Mouse (Mus musculus) lung, embryonic 14.5 days (tissue): ENCODE measurements around the gene Gna14. TPM values are rescaled to one million over a fixed set of nuclear protein-coding genes. Genes with fewer than 3 reads are reported as not detected.

ENCODE experiments used
- ATAC-seq: fragments of 200-750 bp; cut with Nextera tagmentation; 2 replicates; pipeline ENCODE4 v1.8.0; 2017; ENCODE audit warnings: mild to moderate bottlenecking, moderate TSS enrichment, moderate library complexity; ENCODE audit not compliant: insufficient read depth
- DNase-seq: peaks from one replicate; pipeline ENCODE4 v3.0.0-alpha.2; 2015
- H3K27ac ChIP-seq: fragments of 300-500 bp; sonication (generic); 2 replicates; pipeline ENCODE4 v1.5.1; 2014; ENCODE audit warnings: low read depth, mild to moderate bottlenecking, moderate library complexity
- H3K27me3 ChIP-seq: fragments of 300-500 bp; sonication (generic); 2 replicates; pipeline ENCODE4 v1.6.1; 2014; ENCODE audit warnings: low read length, control low read depth; ENCODE audit not compliant: insufficient read depth
- H3K36me3 ChIP-seq: fragments of 300-500 bp; sonication (generic); 2 replicates; pipeline ENCODE4 v1.6.1; 2014; ENCODE audit warnings: control low read depth; ENCODE audit not compliant: insufficient read depth
- H3K4me1 ChIP-seq: fragments of 300-500 bp; sonication (generic); 2 replicates; pipeline ENCODE4 v1.6.1; 2014; ENCODE audit warnings: antibody characterized with exemption, control low read depth; ENCODE audit not compliant: insufficient read depth
- H3K4me2 ChIP-seq: fragments of 300-500 bp; sonication (generic); 2 replicates; pipeline ENCODE4 v1.6.1; 2014; ENCODE audit warnings: mild to moderate bottlenecking
- H3K4me3 ChIP-seq: fragments of 300-500 bp; sonication (generic); 2 replicates; pipeline ENCODE4 v1.5.1; 2014; ENCODE audit warnings: low read depth, low read length
- H3K9ac ChIP-seq: fragments of 300-500 bp; sonication (generic); 2 replicates; pipeline ENCODE4 v1.6.1; 2014
- H3K9me3 ChIP-seq: fragments of 300-500 bp; sonication (generic); 2 replicates; pipeline ENCODE4 v1.6.1; 2016; ENCODE audit warnings: low read depth, low read length, control low read depth
- CTCF ChIP-seq: IDR thresholded peaks from 2 replicates; pipeline ENCODE4 v1.5.1; 2016; ENCODE audit warnings: antibody characterized with exemption, low read depth
- WGBS: fragments of 180-500 bp; shearing (Covaris S2); extraction: QIAGEN DNeasy Blood & Tissue Kit; methylation state at CpG from one replicate; pipeline ENCODE4 v1.1.7; 2014; 5-methylcytosine and 5-hydroxymethylcytosine counted together
- polyA plus RNA-seq: library from polyadenylated mRNA; unstranded; fragments of >200 nt; fragmentation: Nextera tagmentation; extraction: Ambion mirVana; gene quantifications from 2 replicates; pipeline ENCODE4 v1.2.1, GENCODE M21; 2014

Gna14 gene
- polyA plus RNA-seq, 1 experiment from 2014 or later, result 13.4 TPM

GRCm38 (mm10) chr19:16418086-16418663 is 17.4 kb upstream of the Gna14 start:
- Histone ChIP-seq H3K4me1 (no peaks in the 10 kb centered on the region), H3K4me2 (no peak overlapping the region), H3K27ac (no peak overlapping the region), H3K9ac (no peak overlapping the region), H3K4me3 (no peak overlapping the region), H3K9me3 (no peaks in the 10 kb centered on the region), H3K36me3 (no peaks in the 10 kb centered on the region), H3K27me3 (no peaks in the 10 kb centered on the region)
- no peak for ATAC-seq
- 76% methylated on average over 5 of the region's 5 CpGs for WGBS
- no peak for TF ChIP-seq CTCF
- no peak for DNase-seq

- WGBS, result 52% methylated on average over 2 of the region's 2 CpGs
- Histone ChIP-seq H3K36me3 (no peaks in the 10 kb centered on the region), H3K27me3 (no peaks in the 10 kb centered on the region), H3K4me3 (no peak overlapping the region), H3K4me1 (no peaks in the 10 kb centered on the region), H3K27ac (no peak overlapping the region), H3K9ac (no peak overlapping the region), H3K4me2 (no peak overlapping the region), H3K9me3 (peaks cover 6% of the 10 kb centered on the region; the same call in 1 of the 2 replicates)
- ATAC-seq (no peak), DNase-seq (no peak)
- TF ChIP-seq CTCF, result no peak
These were observed 10.0 kb upstream of the Gna14 start for GRCm38 (mm10) chr19:16425596-16425995.

GRCm38 (mm10) chr19:16431368-16431767 is 4.2 kb upstream of the Gna14 start:
- Histone ChIP-seq H3K9ac (no peak overlapping the region), H3K9me3 (peaks cover 6% of the 10 kb centered on the region; the same call in 1 of the 2 replicates), H3K27ac (no peak overlapping the region), H3K4me3 (no peak overlapping the region), H3K4me2 (no peak overlapping the region), H3K36me3 (no peaks in the 10 kb centered on the region), H3K27me3 (peaks cover 5% of the 10 kb centered on the region), H3K4me1 (peaks cover 8% of the 10 kb centered on the region; the same call in 1 of the 2 replicates)
- WGBS, result 79% methylated on average over 8 of the region's 8 CpGs
- DNase-seq (no peak), ATAC-seq (no peak)
- no peak for TF ChIP-seq CTCF

GRCm38 (mm10) chr19:16434879-16435278 is 683 bp upstream of the Gna14 start:
- Histone ChIP-seq H3K9ac (no peak overlapping the region), H3K27ac (0 out of 2 replicates have a peak overlapping the region, but pooled peaks have one; percentile 13), H3K4me1 (peaks cover 35% of the 10 kb centered on the region), H3K27me3 (peaks cover 10% of the 10 kb centered on the region), H3K9me3 (no peaks in the 10 kb centered on the region), H3K4me3 (peak overlapping the region; percentile 42), H3K4me2 (peak overlapping the region; percentile 86), H3K36me3 (no peaks in the 10 kb centered on the region)
- peak; percentile 23; the same call in 1 of the 2 replicates for ATAC-seq
- 18% methylated on average over 9 of the region's 9 CpGs for WGBS
- TF ChIP-seq CTCF, result peak; percentile 77
- DNase-seq, result peak; percentile 88

- Histone ChIP-seq H3K27ac (peak overlapping the region; percentile 8; the same call in 1 of the 2 replicates), H3K9ac (peak overlapping the region; percentile 51), H3K36me3 (no peaks in the 10 kb centered on the region), H3K9me3 (no peaks in the 10 kb centered on the region), H3K4me3 (peak overlapping the region; percentile 42), H3K4me1 (peaks cover 35% of the 10 kb centered on the region), H3K4me2 (peak overlapping the region; percentile 86), H3K27me3 (peaks cover 10% of the 10 kb centered on the region)
- DNase-seq (peak; percentile 69), ATAC-seq (peak; percentile 2; the same call in 1 of the 2 replicates)
- TF ChIP-seq CTCF, result no peak
- 3% methylated on average over 61 of the region's 61 CpGs for WGBS
These were observed 990 bp downstream of the Gna14 start for GRCm38 (mm10) chr19:16436335-16437169.

GRCm38 (mm10) chr19:16437170-16437483 is 1.6 kb downstream of the Gna14 start:
- H3K9me3 ChIP-seq, result no peaks in the 10 kb centered on the region
- H3K4me3 ChIP-seq, result peak overlapping the region; percentile 42
- DNase-seq (peak; percentile 23), ATAC-seq (no peak)
- no peak overlapping the region; the same call in 1 of the 2 replicates for H3K27ac ChIP-seq
- 60% methylated on average over 4 of the region's 4 CpGs for WGBS
- H3K9ac ChIP-seq, result no peak overlapping the region
- H3K27me3 ChIP-seq, result peaks cover 10% of the 10 kb centered on the region
- H3K4me1 ChIP-seq, result peaks cover 35% of the 10 kb centered on the region
- H3K4me2 ChIP-seq, result peak overlapping the region; percentile 86
- TF ChIP-seq CTCF, result no peak
- no peaks in the 10 kb centered on the region for H3K36me3 ChIP-seq

GRCm38 (mm10) chr19:16437906-16438305 is 2.3 kb downstream of the Gna14 start:
- Histone ChIP-seq H3K4me2 (peak overlapping the region; percentile 86), H3K27ac (peak overlapping the region; percentile 44), H3K4me3 (0 out of 2 replicates have a peak overlapping the region, but pooled peaks have one; percentile 42), H3K4me1 (peaks cover 35% of the 10 kb centered on the region), H3K36me3 (no peaks in the 10 kb centered on the region), H3K9me3 (no peaks in the 10 kb centered on the region), H3K27me3 (peaks cover 10% of the 10 kb centered on the region), H3K9ac (no peak overlapping the region)
- DNase-seq (peak; percentile 9), ATAC-seq (no peak)
- TF ChIP-seq CTCF, result no peak
- 30% methylated on average over 5 of the region's 5 CpGs for WGBS
